Mouse (Mus musculus) bone marrow macrophage, adult 2 months (primary cell): ENCODE data around the gene Brd2.

Source experiments
- CTCF ChIP-seq: IDR thresholded peaks from 2 replicates; pipeline ENCODE4 v1.5.1; 2012; ENCODE audit warnings: low read depth, mild to moderate bottlenecking, low read length, moderate library complexity
- POLR2A ChIP-seq: IDR thresholded peaks from 2 replicates; pipeline ENCODE4 v1.6.1; 2012; ENCODE audit warnings: mild to moderate bottlenecking, low read depth, low read length, borderline replicate concordance

- no peak for TF ChIP-seq CTCF
- TF ChIP-seq POLR2A: no peak
Observed at GRCm38 (mm10) chr17:34170877-34171498, 48.6 kb upstream of the Brd2 start.
